Mouse (Mus musculus) mesoderm, embryonic 11.5 days (tissue): Measurements from ENCODE around the gene Mrfap1.

Experiments used
- DNase-seq: peaks from one replicate; pipeline ENCODE4 v3.0.0-alpha.2; 2012; ENCODE audit warnings: low read depth, low spot score

The Mrfap1 gene

DNA sequence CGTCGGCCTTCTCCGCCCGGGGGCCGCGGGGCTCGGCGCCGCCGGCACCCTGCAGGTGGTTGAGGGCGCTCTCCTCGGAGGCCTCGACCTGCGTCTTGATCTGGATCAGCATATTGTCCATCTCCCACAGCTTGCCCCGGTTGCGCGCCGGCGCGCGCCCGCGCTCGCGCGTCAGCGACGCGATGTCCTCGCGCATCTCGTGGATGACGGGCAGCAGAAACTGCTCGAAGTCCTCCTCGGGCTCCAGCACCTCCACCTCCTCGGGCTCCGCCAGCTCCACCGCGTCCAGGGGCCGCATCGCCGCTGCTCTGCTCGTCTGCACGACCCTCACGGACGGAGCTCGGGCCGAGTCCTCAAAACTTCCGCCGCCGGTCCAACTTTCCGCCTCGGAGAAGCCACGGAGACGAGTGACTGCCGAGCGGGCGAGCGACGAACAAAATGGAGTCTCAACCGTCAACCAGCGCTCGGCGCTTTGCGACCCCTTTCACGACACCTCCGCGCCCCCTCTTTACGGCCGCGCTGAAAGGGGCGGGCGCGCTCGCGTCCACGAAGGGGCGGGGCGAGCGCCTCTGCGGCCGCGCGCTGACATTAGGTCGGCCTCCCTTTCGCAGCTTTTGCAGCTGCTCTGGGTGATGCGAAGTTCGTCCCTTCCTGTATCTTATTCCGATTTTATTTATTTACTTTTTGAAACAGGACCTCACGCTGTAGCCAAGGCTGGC, at the start of gene Mrfap1:
TSS of gene Mrfap1 (minus strand) at position 477 of the 719 bp plus-strand sequence.
- peak; percentile 96 for DNase-seq

DNA sequence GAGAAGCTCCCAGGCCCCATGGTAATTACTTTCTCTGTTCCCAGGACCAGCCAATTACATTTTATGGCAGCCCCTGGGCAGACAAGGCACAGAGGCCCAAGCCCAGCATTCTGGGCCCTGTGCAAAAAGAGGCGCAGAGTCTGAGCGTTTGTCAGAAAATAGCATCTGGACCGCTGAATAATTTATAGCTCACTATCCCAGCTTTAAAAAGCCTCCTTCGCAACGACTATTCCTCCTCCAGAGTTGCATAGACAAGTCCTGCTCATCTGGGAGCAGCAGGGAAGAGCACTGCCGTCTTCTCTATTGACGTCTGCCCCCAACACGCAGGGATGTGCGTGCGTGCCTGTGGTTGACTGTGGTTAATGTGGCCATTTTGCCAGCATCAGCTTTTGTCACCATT, 47.9 kb upstream of the Mrfap1 start:
- no peak for DNase-seq

DNA sequence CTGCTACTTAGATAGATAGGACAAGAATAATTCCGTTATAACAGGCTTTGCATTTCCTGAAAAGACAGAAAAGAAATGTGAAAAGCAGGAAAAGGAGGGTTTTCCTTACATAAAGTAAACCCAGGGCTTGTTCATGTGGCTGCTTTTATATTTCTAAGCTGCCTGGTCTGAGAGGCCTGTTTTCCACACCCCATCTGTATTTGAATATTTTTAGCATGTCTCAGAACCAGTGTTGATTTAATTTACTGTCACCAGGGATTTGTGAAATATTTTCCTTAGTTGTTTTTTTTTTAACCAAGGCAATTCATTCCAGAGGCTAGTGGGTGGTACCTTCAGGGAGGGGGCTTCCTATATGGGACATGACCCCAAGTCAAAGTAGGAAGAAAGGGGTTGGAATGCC, 45.1 kb upstream of the Mrfap1 start:
- no peak for DNase-seq

DNA sequence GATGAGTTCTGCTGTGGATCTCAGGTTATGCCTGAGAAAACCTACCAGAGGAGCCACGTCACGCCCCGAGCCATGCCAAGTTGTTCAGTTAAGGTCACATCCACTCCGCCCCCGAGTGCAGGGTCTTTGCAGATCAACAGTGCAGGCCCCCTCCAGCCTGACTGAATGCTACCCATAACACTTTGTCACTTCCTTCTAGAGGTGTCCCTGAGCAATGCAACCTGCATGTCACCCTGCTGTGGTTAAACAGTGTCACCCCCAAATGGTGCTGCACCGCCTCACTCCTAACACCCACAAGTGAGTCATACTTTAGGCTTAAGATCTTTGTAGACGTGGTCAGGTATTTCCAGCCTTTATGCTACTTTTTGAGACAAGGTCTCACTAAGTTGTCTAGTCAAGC, 43.5 kb upstream of the Mrfap1 start:
- DNase-seq = no peak

DNA sequence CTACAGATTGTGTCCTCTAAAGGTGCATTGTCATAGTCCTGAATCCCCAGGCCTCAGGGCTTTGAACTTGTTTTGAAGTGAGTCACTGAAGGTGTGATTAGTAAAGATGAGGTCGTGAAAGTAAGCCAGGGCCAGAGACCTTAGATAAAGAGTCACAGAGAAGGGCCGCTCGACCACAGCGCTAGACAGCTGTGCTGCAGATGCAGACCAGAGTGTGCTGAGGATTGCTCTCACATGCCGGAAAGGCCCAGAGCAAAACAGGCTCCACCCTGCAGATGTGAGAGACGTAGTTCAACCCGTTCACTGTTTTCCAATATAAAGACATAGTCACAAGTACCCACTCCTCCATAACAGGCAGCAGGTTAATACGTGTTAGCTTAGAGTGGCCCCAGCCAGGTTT, 43.0 kb upstream of the Mrfap1 start:
- no peak for DNase-seq

DNA sequence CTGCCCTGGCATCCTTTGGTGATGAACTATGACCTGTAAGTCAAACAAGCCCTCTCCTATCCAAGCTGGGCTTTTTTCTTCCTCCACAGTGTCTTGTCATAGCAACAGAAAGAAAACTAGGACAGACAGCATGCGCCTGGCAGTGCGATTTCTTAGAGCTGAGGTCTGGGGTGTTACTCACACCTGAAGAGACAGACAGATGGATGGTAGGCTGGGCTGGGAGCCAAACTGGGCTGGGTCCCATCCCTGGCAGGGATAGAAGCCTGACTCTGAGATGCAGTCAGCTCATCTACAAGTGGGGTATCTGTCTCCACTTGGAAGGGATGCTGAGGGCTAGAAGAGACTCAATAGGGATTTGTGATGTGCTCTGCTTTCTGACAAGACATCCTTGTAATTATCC, 42.5 kb upstream of the Mrfap1 start:
- DNase-seq = no peak

DNA sequence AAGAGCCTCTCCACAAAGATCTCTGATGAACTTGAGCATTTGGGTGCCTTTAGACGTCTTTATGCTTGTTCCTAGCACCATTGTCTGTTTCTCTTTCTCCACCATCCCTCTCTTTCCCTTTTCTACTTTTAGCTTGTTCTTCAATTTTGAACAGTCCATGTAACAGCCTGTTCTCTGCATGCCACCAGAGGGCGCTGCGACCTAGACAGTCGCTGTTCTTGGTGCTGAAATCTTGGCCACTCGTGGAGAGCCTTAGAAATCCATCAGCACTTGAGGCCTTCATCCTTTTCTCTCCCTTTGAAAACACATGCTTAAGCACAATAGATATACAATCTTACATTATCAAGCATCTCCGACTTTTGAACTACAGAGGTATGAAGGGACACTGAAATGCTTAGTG, 39.4 kb upstream of the Mrfap1 start:
- peak; percentile 83 for DNase-seq

DNA sequence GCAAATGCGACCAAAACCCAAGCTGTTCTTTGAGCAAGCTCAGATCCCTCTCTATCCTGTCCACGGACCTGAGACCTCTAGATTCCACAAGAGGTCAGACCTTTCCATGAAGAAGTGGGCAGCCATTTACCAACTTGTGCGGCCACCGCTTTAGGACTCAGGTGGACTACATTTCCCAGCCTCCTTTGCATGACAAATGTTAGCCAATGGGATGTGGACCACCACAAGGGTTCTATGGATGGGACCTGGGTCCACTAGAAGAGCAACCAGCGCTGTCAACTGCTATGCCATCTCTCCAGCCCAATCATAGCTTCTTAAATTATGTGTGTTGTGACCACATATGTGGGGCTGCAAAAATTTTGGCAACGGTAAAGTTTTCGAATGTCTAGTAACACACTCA, 34.7 kb upstream of the Mrfap1 start:
- DNase-seq = no peak

DNA sequence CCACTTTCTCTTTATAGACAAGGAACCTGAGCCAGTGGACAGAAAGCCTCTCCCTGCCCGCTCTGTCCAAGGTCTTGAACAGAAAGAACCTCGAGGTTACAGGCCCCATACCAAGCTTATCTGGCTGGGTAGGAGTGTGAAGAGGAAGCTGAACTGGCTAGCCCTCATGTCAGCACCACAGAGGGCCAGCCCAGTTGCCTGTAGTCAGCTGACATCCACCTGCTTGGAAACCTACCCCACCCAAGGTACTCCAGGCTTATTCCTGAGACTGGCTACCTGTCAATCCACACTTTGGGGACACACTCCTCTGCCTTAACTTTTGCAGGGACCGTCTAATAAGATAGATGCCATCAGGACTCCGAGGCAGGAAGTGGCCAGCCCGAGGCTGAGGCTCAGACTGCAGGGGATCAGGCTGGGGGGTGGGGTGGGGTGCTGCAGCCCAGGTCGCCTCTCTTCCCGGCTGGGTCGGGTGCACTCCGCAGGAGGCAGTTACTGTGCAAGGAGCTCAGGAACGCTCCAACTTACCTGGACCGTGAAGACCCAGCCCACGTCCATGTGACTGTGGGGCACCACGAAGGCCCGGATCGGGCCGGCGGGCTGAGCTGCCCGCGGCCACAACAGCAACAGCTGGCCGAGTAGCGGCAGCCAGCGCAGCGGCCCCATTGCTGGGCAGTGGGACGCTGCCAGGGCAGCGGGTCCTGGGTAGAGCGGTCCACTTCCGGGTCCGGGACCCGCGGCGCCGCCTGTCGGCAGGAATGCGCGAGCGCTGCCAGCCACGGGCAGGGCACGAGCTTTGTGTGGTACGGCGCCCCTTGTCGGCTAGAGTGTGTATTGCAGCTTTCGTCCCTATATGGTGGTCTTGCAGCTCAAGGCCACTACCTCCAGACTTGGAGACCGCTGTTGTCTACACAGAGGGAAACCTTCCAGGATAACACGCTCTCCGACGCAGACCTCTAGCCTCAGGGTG, 33.6 kb upstream of the Mrfap1 start, which contains the start of gene Man2b2:
TSS of gene Man2b2 (minus strand) at position 741 of the 967 bp plus-strand sequence.
- peak; percentile 94 for DNase-seq

DNA sequence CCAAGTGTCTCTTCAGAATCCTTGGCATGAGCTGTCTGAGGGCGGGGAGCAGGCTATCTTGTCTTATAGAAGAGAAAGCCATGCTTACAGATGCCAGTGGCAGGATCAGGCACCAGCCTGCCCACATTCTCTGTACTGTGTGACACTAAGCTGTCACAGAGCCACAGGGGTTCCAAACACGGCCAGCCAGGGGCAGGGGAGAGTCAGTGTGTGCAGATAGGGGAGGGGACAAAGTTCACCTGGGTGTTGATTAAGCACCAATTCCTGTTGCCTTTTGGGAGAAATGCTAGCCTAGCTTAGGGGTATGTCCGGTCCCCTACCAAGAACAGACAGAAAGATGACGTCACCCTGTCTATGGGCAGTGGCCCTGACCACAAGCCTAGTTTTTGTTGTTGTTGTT, 32.5 kb upstream of the Mrfap1 start:
- no peak for DNase-seq

DNA sequence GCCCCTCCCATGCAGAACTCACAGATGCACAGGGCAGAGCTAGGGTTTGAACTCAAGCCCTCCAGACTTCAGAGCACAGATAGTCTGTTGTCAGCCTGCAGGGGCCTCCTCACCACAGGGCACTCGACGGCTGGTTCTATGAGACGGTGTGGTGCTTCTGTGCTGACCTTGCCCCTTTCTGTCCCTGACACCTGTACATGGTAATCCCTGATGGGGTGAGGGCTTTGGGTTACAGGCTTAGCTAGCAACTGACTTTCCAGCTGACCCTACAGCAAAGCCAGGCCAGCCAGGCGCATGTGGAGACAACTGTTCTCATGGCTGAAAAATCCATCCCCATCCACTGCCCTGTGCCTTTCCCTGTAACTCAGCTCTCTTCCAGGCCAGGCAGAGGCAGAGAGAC, 26.3 kb upstream of the Mrfap1 start:
- DNase-seq = no peak

DNA sequence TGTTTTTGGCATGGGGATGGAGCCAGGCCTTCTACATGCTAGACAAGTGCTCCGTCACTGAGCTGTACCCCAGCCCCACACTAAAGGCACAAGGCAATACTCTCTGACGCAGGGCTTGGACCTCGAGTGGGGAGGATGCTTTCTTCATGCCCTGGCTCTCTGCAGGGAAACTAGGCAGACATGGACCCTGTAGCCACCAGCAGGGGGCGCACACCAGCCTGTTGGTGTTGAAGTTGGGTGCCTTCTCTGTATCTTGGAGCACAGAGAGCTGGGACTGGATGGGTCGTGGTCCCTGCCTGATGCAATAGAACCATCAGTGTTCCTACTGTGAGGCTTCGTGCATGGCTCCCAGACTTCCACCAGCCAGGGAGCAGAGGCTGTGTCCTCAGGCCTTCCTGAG, 23.6 kb upstream of the Mrfap1 start:
- peak; percentile 58 for DNase-seq

DNA sequence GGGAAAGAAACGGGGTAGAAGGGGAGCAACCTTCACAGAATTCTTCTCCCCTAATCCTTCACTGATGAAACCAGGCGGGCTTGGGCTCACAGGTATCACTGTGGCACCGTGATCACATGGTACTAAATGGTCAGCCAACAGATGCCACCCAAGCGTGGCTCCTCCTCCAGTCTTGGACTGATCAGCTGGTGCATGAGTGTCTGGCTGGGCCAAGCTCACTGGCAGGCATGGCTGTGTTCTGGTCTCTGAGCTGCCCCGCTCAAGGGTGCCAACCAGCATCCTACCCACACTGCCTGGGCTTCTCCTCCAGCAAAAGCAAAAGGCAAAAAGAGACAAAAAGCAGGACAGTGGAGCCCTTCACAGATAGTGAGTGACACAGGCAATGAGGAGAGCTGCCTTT, 23.2 kb upstream of the Mrfap1 start:
- no peak for DNase-seq

DNA sequence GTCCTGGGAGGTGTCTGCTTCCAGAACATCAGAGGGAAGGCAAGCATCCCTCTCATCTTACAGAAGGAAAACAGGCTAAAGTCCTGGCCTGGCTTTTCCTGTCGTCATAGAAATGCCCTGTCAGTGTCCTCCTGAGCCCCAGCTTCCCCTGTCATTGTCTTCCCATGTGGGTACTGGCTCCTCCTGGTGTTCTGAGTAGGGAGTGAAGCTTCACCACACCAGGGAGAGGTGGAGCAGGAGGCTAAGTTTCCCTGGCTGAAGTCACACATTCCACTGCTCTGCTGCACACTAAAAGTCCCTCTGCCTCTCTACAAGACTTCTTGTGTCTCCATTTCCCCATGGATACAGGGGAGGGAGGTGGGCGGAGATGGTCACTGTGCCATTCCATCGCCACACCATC, 21.2 kb upstream of the Mrfap1 start:
- DNase-seq = peak; percentile 8

DNA sequence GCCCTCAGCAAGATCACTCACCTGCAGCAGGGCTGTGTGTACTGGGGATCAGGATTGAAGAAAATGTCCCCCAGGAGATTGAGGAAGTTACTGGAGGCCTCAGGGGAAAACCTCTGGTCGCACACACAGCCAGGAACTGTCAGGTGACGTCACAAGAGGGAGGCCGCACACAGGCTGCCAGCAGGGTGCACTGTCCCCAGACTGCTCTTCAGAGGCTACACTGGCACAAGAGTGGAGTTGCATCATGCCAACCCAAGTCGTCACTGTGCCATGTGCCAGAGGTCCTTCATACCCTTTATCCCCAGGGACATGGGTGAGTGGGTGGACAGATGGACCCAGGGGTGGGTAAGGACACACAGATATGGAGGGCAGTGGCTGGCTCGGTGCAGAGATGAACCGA, 18.0 kb upstream of the Mrfap1 start:
- DNase-seq = no peak

DNA sequence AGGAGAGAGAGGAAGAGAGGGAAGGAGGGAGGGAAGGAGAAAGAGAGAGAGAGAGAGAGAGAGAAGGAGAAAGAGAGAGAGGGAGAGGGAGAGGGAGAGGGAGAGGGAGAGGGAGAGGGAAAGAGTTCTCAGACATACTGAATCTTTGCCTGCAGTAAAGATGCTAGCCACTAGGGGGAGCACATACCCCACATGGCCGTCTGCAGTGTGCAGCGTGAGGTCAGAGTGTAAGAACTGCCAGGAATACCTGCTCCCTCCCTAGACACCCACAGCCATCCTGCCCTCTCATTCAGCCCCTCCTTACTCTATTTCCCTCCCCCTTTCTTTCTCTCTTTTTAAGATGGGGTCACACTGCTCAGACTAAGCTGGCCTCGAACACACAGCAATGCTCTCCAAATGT, 14.8 kb upstream of the Mrfap1 start:
- peak; percentile 82 for DNase-seq

DNA sequence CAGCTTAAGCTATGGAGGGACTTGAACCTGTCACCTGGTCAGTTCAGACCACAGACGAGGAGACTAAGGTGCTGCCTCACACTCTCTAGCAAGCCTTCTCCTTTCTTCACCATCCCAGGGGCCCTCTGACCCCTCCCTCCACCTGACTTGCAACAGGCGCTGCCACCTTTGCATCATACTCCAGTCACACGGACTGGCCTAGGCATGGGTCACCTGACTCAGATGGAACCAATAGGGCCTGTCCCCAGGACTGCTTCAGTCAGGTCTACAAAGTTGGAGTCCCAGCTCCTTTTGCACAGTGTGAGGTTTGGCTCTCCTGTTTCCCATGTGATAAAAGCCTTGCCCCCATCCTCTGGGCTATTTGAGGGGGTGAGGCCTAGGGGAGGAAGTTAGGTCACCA, 14.1 kb upstream of the Mrfap1 start:
- no peak for DNase-seq

DNA sequence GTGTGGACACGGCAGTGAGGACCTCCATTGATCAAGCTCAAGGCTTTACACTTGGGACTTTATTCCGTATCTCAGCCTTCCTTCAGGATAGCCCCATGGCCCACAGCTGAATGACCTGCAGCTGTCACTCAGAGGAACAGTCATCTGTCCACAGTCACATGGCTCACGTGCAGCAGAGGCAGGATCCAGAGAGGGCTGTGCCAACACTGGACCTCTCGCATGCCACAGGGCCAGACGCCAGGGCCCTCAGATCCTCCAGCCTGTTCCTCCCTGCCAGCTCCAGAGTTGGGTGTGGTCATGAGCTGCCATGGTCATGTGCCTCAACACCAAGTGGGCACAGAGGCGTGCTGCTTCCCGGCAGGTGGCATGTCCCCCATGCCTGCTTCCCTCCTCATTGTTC, 12.6 kb upstream of the Mrfap1 start:
- no peak for DNase-seq

DNA sequence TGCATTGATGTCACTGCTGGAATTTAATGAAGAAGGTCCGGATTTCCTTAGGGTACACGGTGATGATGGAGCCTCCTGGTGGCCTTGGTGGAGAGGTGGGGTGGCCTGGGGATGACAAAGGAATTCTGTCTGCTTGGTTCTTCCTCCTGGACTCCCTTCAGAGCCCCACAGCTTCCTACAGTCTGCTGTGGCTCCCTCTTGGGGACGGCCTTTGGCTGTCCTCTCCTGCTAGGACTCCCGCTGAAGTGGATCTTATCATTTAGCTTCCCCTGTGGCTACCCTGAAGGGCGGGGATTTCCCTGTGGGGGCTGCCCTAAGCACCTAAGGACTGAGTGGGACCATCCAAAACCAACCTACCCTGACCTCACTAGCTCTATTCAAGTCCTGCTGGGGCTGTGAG, 10.5 kb upstream of the Mrfap1 start:
- no peak for DNase-seq

DNA sequence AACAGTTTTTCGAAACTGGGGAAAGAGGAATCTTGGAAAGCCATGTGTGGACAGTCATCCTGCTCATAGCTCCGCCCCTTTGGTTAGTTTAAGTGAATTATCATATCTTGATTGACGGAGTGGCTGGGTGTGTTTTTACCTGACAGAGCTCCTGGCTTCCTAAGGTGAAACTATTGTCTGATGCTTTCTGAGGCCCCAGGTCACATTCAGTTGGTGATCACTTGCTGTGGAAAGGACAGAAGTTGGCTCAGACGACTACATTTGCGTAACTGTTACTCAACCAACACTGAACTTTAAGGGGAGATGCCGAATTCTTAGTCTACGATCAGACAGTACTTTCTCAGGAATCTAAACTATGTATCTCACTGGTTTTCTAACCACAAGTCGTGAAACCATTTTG, 719 bp upstream of the Mrfap1 start:
- DNase-seq = no peak

DNA sequence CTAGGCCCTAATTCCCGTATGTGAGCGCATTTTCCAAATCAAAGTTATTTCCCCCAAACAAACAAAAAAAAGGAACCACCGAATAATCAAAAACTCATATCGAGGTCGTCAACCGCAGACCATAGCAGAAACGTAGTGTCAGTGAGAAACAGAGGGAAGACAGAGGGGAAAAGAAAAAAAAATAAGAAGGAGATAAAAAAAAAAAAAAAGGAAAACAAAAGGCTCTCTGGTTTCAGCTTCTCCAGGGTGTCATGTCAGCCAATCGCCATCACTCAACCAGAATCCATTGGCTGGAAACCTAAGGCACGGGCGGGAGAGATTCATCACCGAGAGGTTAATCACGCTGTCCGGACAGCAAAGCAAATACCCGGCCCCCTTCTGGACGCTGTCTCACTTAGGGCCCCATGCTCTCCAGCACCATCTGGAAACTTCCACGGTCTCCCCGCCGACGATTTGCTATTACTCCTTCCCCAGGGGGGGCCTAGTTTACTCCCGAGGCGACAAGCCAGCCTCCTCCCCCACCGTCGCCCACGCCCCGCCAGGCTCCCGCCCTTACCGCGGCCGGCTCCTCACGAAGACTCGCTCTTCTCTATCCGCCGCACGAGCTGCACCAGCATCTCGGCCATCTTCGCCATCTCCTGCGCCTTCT, 801 bp downstream of the Mrfap1 start:
- DNase-seq = peak; percentile 73

DNA sequence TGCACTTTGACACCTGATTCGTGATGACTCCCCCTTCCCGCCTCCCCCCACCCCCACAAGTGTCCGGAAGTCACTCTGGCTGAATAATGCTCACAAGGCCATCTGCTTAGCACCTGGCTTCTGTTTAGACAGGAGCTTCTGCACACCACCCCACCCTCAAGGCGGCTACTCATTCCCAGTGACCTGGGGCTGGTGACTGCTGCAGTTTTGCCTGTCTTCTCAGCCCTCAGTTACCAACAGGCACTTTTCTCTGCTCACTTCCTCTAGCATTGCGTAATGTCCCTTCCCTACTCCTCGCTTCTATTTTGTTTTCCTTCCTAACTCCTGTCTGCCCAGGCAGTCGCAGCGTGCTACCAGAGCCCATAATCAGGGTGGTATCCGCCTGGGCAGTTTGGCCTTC, 4.7 kb downstream of the Mrfap1 start:
- DNase-seq = no peak
